Mouse (Mus musculus) heart, adult 9 months (tissue): Measurements from ENCODE around the gene Ap5b1.
A peak's percentile ranks its signal among the peaks of the same experiment; 100 is the strongest.

Experiments used
- DNase-seq, 2 experiments: peaks; one replicate each; pipeline ENCODE4 v3.0.0; 2022; ENCODE audit warnings: low spot score in 2 of 2

Gene Ap5b1

DNA sequence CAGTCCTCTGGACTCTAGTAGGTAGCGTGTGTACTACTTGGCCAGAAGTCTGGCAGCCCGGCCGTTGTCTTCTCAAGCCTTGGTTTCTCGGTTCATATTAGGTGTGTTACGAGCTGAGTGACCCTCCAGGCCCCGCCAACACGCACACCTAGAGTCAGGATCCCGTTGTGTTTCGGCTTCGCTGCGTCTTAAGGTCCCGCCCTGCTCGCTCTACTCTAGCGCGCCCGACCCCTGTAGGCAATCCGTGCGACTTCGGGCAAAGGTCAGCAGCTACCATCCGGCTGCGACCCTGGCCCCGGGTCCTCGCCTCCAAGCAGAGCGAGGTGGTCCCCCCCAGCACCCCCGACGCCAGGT lies 668 bp upstream of the Ap5b1 start:
- DNase-seq = peak in 1 of 2 experiments; percentile 19

GRCm38 (mm10) chr19:5568470-5569140 lies 780 bp downstream of the Ap5b1 start:
- peak; percentile 68 to 84 for DNase-seq

DNA sequence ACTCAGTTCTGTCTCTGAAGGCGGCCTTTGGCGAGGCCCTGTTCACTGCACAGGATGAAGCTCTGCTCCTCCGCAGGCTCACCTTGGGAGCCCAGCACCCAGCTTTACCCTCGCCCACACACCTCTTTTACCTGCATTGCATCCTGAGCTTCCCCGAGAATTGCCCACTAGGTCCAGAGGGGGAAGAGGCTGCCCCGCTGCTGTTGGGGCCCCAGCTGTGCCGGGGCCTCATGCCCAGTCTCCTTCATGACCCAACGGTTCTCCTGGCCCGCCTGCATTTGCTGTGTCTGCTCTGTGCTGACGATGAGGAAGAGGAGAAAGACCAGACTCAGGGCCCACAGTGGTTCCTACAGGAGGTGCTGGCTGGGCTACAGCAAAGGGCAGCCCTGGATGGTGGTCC lies 1.7 kb downstream of the Ap5b1 start:
- DNase-seq = no peak

DNA sequence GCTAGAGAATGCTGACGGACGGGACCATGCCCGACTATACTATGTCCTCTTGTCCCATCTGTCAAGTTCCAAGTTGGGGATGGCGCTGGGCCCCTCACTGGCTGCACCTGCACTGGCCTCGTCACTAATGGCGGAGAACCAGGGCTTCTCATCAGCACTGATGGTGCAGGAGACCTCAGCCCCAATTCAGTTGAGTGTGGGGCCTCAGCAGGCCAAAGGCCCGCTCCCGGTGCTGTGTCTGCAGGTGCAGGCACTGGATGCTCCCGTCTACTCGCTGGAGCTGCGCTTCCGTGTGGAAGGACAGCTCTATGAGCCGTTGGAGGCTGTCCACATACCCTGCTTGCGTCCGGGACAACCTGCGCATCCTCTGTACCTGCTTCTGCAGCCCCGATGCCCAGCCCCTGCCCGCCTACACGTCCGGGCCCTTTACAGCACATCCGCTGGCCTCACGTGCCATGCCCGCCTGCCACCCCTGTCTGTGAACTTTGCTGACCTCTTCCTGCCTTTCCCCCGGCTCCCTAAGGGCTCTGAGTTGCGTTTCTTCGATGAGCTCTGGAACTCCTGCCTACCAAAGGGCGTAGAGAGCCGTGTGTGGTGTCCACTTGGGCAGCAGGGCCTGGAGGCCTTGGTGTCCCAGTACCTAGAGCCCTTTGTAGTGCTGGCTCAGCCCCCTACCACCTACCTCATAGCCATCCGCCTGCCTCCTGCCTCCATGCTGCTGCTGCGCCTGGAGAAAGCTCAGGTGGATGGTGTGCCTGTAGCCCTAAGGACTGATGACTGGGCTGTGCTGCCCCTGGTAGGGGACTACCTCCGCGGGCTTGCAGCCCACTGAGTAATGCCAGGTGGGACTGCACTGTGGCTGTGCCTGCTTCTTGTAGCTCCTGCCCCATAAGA lies 2.8 kb downstream of the Ap5b1 start:
- DNase-seq = no peak

GRCm38 (mm10) chr19:5571831-5572230 lies 4.0 kb downstream of the Ap5b1 start:
- peak; percentile 15 to 20 for DNase-seq

GRCm38 (mm10) chr19:5572331-5573125 lies 4.7 kb downstream of the Ap5b1 start:
- DNase-seq = peak; percentile 30 to 34

GRCm38 (mm10) chr19:5575336-5575735 lies 7.5 kb downstream of the Ap5b1 start:
- no peak for DNase-seq

- DNase-seq = no peak
These were observed 12.1 kb downstream of the Ap5b1 start for GRCm38 (mm10) chr19:5579971-5580370.

- no peak for DNase-seq
These were observed 13.0 kb downstream of the Ap5b1 start for GRCm38 (mm10) chr19:5580776-5581175.

DNA sequence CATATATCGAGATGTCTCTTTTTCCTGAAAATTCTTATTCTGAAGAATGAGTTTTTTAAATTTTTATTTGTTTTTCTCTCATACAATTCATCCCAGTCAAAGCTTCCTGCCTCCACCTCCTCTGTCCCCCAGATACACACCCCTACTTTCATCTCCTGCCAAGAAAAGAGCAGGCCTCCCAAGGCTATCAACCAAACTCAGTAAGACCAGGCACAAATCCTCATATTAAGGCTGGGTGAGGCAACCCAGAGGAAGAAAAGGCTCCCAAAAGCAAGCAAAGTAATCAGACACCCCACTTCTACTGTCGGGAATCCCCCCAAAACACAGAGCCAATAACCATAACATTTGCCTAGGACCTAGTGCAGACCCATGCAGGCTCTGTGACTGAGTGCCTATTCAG lies 14.2 kb downstream of the Ap5b1 start:
- DNase-seq = no peak

DNA sequence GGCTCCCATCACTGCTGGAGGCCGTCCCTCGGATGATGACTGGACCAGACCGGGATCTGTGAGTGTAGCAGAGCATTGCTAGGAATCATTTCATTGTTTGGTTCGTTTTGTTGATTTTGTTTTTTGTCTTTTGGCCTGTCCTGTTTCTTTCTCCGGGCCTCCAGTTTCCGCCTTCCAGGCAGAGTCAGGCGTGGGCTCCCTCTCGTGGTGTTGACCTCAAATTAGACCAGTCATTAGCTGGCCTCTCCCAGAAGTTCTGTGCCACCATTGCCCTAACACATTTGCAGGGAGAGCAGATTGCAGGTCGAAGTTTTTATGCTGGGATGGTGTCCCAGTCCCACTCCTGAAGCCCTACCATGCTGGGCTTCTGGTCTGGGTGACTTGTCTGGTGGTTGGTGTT lies 21.3 kb downstream of the Ap5b1 start:
- no peak for DNase-seq

DNA sequence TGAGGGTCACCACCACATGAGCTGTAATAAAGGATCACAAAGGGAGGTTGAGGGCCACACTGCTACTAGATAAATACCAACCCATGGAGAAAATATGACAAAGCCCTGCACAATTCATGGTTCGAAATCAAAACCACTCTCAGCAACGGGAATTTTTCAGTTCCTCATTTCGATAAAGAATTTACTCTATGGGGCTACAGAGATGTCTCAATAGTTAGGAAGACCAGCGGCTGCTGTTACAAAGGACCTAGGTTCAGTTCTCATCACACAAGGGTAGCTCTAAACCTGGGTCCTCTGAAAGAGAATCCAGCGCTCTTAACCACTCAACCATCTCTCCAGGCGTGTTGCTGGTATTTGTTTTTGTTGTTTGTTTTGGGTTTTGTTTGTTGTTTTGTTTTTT lies 24.1 kb downstream of the Ap5b1 start:
- DNase-seq = no peak

DNA sequence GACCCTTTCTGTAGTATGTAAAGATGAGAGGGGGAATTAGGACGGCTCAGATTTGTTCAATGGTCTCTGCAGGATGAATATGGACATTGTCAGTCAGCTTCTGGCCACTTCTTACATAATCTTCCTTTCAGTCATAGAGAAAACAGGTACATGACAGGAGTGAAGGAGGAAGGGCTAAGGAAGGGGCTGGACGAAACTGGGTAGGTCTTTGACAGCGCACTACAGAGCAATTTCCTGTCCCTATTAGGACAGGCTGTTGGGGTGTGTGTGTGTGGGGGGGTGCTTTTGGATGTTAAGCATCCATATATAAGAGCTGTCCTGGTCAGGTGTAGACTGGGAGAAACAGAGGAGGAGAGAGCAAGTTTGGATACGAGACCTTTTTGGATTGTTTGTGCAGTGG lies 31.4 kb downstream of the Ap5b1 start:
- no peak for DNase-seq

- peak; percentile 67 to 73 for DNase-seq
These were observed 34.1 kb downstream of the Ap5b1 start, which contains the start of gene Rnaseh2c for GRCm38 (mm10) chr19:5601752-5602541. Gene Rnaseh2c, plus strand, starts transcription at chr19:5601873.

DNA sequence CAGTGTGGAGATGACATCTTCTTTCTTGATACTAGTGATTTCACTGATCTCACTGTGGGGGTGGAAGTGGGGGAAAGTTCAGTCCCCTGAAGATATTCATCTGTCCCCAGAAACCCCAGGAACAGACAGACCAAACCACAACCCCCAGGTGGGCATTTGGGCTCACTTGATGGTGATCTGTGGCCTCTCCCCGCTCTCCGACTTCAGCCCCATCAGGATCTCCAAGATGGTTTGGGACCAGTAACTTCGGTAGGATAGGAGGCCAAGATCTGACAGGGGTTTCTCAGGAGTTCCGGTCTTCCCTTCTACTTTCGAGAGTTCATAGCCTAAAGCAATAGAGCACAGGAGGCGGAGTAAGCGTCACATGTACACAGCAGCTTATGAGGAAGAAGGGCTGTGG lies 35.8 kb downstream of the Ap5b1 start:
- no peak for DNase-seq

DNA sequence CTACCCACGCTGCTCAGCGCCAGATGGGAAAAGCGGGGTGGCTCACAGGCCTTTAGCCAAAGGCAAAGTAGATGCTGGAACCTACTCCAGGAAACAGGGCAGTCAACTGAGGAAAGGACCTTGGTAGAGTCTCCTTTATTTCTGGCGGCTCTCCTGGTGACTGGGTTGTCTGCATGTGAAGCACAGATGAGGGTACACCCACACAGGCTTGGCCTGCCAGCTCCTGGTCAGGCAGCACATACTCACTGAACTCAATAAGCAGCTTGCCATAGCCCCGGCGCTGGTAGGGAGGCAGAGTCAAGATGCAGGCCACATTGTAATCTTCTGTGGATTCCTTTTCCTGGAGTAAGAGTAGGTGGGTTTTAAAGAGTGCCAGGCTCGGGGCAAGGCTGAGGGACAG lies 37.3 kb downstream of the Ap5b1 start:
- no peak for DNase-seq

- DNase-seq = no peak
These were observed 38.4 kb downstream of the Ap5b1 start for GRCm38 (mm10) chr19:5606196-5606595.

- no peak for DNase-seq
These were observed 40.0 kb downstream of the Ap5b1 start for GRCm38 (mm10) chr19:5607705-5608410.

GRCm38 (mm10) chr19:5608707-5609106 lies 40.9 kb downstream of the Ap5b1 start:
- DNase-seq = no peak

- no peak for DNase-seq
These were observed 41.3 kb downstream of the Ap5b1 start for GRCm38 (mm10) chr19:5609171-5609546.
